Mouse (Mus musculus) forebrain, postnatal 0 days (tissue): ENCODE results near the gene Mboat2. TPM values are rescaled to one million over a fixed set of nuclear protein-coding genes. Genes with fewer than 3 reads are reported as not detected.

ENCODE experiments used
- ATAC-seq: fragments of 200-750 bp; cut with Nextera tagmentation; 2 replicates; pipeline ENCODE4 v1.8.0; 2017; ENCODE audit warnings: mild to moderate bottlenecking, moderate library complexity
- DNase-seq: peaks from one replicate; pipeline ENCODE4 v3.0.0-alpha.2; 2015
- H3K27ac ChIP-seq: fragments of 300-500 bp; sonication (generic); 2 replicates; pipeline ENCODE4 v1.5.1; 2014; ENCODE audit warnings: low read depth, mild to moderate bottlenecking, antibody characterized with exemption, low read length, moderate library complexity, mixed read lengths
- H3K27me3 ChIP-seq: fragments of 300-500 bp; sonication (generic); 2 replicates; pipeline ENCODE4 v1.6.1; 2014; ENCODE audit warnings: mild to moderate bottlenecking, low read length, mixed read lengths; ENCODE audit not compliant: insufficient read depth
- H3K36me3 ChIP-seq: fragments of 300-500 bp; sonication (generic); 2 replicates; pipeline ENCODE4 v1.6.1; 2014; ENCODE audit warnings: mild to moderate bottlenecking, moderate library complexity; ENCODE audit not compliant: insufficient read depth
- H3K4me1 ChIP-seq: fragments of 300-500 bp; sonication (generic); 2 replicates; pipeline ENCODE4 v1.6.1; 2014; ENCODE audit warnings: antibody characterized with exemption; ENCODE audit not compliant: insufficient read depth
- H3K4me2 ChIP-seq: fragments of 300-500 bp; sonication (generic); 2 replicates; pipeline ENCODE4 v1.6.1; 2014; ENCODE audit warnings: low read depth, mild to moderate bottlenecking, moderate library complexity
- H3K4me3 ChIP-seq: fragments of 300-500 bp; sonication (generic); 2 replicates; pipeline ENCODE4 v1.5.1; 2014; ENCODE audit warnings: low read depth, low read length, mixed read lengths
- H3K9ac ChIP-seq: fragments of 300-500 bp; sonication (generic); 2 replicates; pipeline ENCODE4 v1.6.1; 2014; ENCODE audit warnings: mild to moderate bottlenecking
- H3K9me3 ChIP-seq: fragments of 300-500 bp; sonication (generic); 2 replicates; pipeline ENCODE4 v1.6.1; 2016; ENCODE audit warnings: low read length
- CTCF ChIP-seq: sonication (generic); IDR thresholded peaks from 2 replicates; pipeline ENCODE4 v1.5.1; 2016; ENCODE audit warnings: antibody characterized with exemption, control low read depth, low read depth
- WGBS: fragments of 180-500 bp; shearing (Covaris S2); extraction: QIAGEN DNeasy Blood & Tissue Kit; methylation state at CpG from one replicate; pipeline ENCODE4 v1.1.7; 2014; 5-methylcytosine and 5-hydroxymethylcytosine counted together
- polyA plus RNA-seq: library from polyadenylated mRNA; unstranded; fragments of >200 nt; fragmentation: Nextera tagmentation; extraction: Ambion mirVana; gene quantifications from 2 replicates; pipeline ENCODE4 v1.2.1, GENCODE M21; 2015
- total RNA-seq: library from RNA; depleted of rRNA; stranded (reverse); fragments of >200 nt; gene quantifications from 2 replicates; pipeline ENCODE4 v1.2.3, GENCODE M21; 2014

The Mboat2 gene
- total and polyA plus RNA-seq, 2 experiments from 2014 or later = 69.3 to 73.2 TPM

GRCm38 (mm10) chr12:24930760-24931159 lies 100.1 kb downstream of the Mboat2 start:
- 80% methylated on average over 3 of the region's 3 CpGs for WGBS
- no peak for ATAC-seq
- no peak for DNase-seq
- H3K27me3 ChIP-seq = no peaks in the 10 kb centered on the region
- peaks cover 3% of the 10 kb centered on the region; the same call in 1 of the 2 replicates for H3K36me3 ChIP-seq
- H3K4me3 ChIP-seq = no peak overlapping the region
- no peaks in the 10 kb centered on the region for H3K4me1 ChIP-seq
- no peak overlapping the region for H3K27ac ChIP-seq
- H3K9ac ChIP-seq = no peak overlapping the region
- no peak for TF ChIP-seq CTCF
- no peak overlapping the region for H3K4me2 ChIP-seq
- no peaks in the 10 kb centered on the region for H3K9me3 ChIP-seq

- no peak for TF ChIP-seq CTCF
- Histone ChIP-seq H3K4me2 (no peak overlapping the region), H3K4me3 (no peak overlapping the region), H3K36me3 (peaks cover 3% of the 10 kb centered on the region; the same call in 1 of the 2 replicates), H3K27ac (no peak overlapping the region), H3K9ac (no peak overlapping the region), H3K9me3 (no peaks in the 10 kb centered on the region), H3K27me3 (no peaks in the 10 kb centered on the region), H3K4me1 (no peaks in the 10 kb centered on the region)
- ATAC-seq = no peak
- DNase-seq = no peak
- 69% methylated on average over 6 of the region's 6 CpGs for WGBS
Measured at GRCm38 (mm10) chr12:24932120-24932519, 101.4 kb downstream of the Mboat2 start.

- Histone ChIP-seq H3K4me2 (no peak overlapping the region), H3K27ac (no peak overlapping the region), H3K27me3 (no peaks in the 10 kb centered on the region), H3K4me1 (no peaks in the 10 kb centered on the region), H3K4me3 (no peak overlapping the region), H3K36me3 (peaks cover 3% of the 10 kb centered on the region; the same call in 1 of the 2 replicates), H3K9ac (no peak overlapping the region), H3K9me3 (no peaks in the 10 kb centered on the region)
- WGBS = 90% methylated on average over 1 of the region's 1 CpGs
- no peak for TF ChIP-seq CTCF
- no peak for ATAC-seq
- DNase-seq = no peak
Measured at GRCm38 (mm10) chr12:24933206-24933775, 102.6 kb downstream of the Mboat2 start.

GRCm38 (mm10) chr12:24933996-24934395 lies 103.3 kb downstream of the Mboat2 start:
- DNase-seq (no peak), ATAC-seq (no peak)
- Histone ChIP-seq H3K4me1 (no peaks in the 10 kb centered on the region), H3K9ac (no peak overlapping the region), H3K36me3 (peaks cover 3% of the 10 kb centered on the region; the same call in 1 of the 2 replicates), H3K27ac (no peak overlapping the region), H3K27me3 (no peaks in the 10 kb centered on the region), H3K9me3 (no peaks in the 10 kb centered on the region), H3K4me3 (no peak overlapping the region), H3K4me2 (no peak overlapping the region)
- 85% methylated on average over 3 of the region's 3 CpGs for WGBS
- no peak for TF ChIP-seq CTCF

GRCm38 (mm10) chr12:24936281-24936680 lies 105.6 kb downstream of the Mboat2 start:
- Histone ChIP-seq H3K4me3 (no peak overlapping the region), H3K27ac (no peak overlapping the region), H3K4me2 (no peak overlapping the region), H3K9ac (no peak overlapping the region), H3K27me3 (no peaks in the 10 kb centered on the region), H3K9me3 (no peaks in the 10 kb centered on the region), H3K4me1 (no peaks in the 10 kb centered on the region), H3K36me3 (peaks cover 20% of the 10 kb centered on the region)
- no peak for ATAC-seq
- no peak for DNase-seq
- 71% methylated on average over 1 of the region's 1 CpGs for WGBS
- TF ChIP-seq CTCF = no peak

GRCm38 (mm10) chr12:24939372-24939771 lies 108.7 kb downstream of the Mboat2 start:
- DNase-seq (no peak), ATAC-seq (no peak)
- no peaks in the 10 kb centered on the region for H3K9me3 ChIP-seq
- no peak for TF ChIP-seq CTCF
- H3K4me2 ChIP-seq = no peak overlapping the region
- H3K9ac ChIP-seq = no peak overlapping the region
- H3K4me1 ChIP-seq = no peaks in the 10 kb centered on the region
- 89% methylated on average over 8 of the region's 8 CpGs for WGBS
- H3K36me3 ChIP-seq = peaks cover 36% of the 10 kb centered on the region
- no peak overlapping the region for H3K27ac ChIP-seq
- no peak overlapping the region for H3K4me3 ChIP-seq
- H3K27me3 ChIP-seq = no peaks in the 10 kb centered on the region

- H3K27me3 ChIP-seq = no peaks in the 10 kb centered on the region
- TF ChIP-seq CTCF = no peak
- no peaks in the 10 kb centered on the region for H3K4me1 ChIP-seq
- H3K4me3 ChIP-seq = no peak overlapping the region
- H3K36me3 ChIP-seq = peaks cover 46% of the 10 kb centered on the region
- H3K9me3 ChIP-seq = no peaks in the 10 kb centered on the region
- ATAC-seq (no peak), DNase-seq (no peak)
- H3K9ac ChIP-seq = no peak overlapping the region
- 86% methylated on average over 9 of the region's 9 CpGs for WGBS
- H3K27ac ChIP-seq = no peak overlapping the region
- H3K4me2 ChIP-seq = no peak overlapping the region
Measured at GRCm38 (mm10) chr12:24942619-24943287, 112.1 kb downstream of the Mboat2 start.
